Mouse (Mus musculus) cerebellum, adult 2 months (tissue): ENCODE measurements around the gene Cacng7.

Experiments
- CTCF ChIP-seq: fragments of 200-500 bp; IDR thresholded peaks from 2 replicates; pipeline ENCODE4 v1.5.1; 2011; ENCODE audit warnings: low read depth, mild to moderate bottlenecking, control low read depth, low read length, moderate library complexity, borderline replicate concordance; ENCODE audit not compliant: insufficient read depth
- POLR2A ChIP-seq: fragments of 200-500 bp; IDR thresholded peaks from 2 replicates; pipeline ENCODE4 v1.6.1; 2011; ENCODE audit warnings: low read length, control low read depth, borderline replicate concordance; ENCODE audit not compliant: insufficient read depth

DNA sequence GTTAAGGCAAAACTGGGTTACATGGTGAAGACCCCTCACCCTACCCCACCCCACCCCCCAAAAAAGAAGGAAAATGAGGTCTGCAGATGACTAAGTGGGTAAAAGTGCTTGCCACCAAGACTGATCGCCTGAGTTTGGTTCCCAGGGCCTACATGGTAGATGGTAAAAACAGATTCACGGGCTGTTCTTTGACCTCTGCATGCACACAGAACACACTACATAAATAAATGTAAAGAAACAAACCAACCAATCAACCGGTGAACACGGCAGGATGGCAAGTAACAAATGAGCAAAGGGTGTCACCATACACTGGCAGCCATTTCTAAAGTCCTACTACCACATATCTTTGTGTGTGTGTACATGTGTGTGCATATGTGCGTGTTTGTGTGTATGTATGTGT, 15.6 kb downstream of the Cacng7 start:
- TF ChIP-seq CTCF (no peak), POLR2A (no peak)
